Mouse (Mus musculus): Measurements from ENCODE around the gene Pfpl. TPM values are rescaled to one million over a fixed set of nuclear protein-coding genes. Genes with fewer than 3 reads are reported as not detected.

Pfpl gene
- polyA plus RNA-seq, 1 experiment from 2014 or later: not detected

DNA sequence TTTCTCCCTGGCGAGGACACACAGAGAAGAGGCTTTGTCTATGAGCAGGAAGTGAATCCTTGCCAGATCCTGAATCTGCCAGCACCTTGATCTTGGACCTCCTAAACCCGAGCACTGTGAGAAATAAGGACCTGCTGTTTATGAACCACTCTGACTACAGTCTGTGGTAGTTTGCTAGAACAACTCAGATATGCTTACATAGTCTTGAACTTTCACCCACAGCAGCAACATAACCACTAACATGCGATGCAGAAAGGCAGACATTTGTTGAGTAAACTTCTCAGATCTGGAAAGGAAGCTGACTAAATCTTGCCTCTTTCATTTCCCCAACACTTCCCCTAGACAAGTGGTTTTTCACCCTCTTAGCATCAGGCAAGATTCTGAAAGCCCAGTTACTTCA, 44.2 kb downstream of the Pfpl start:
- Histone ChIP-seq H3K9me3 (replicated peaks; ENCODE audit: control insufficient read depth, low read length) (no peaks in the 10 kb centered on the region), H3K4me1 (ENCODE audit: control insufficient read depth, insufficient read depth, low read length) (no peaks in the 10 kb centered on the region), H3K27ac (ENCODE audit: low read depth, low read length) (no peak overlapping the region), H3K27me3 (ENCODE audit: control insufficient read depth, insufficient read depth, low read length) (no peaks in the 10 kb centered on the region), H3K9ac (ENCODE audit: low read depth, low read length) (no peak overlapping the region), H3K4me3 (ENCODE audit: low read depth, low read length) (no peak overlapping the region), H3K36me3 (ENCODE audit: control insufficient read depth, insufficient read depth, low read length) (no peaks in the 10 kb centered on the region), H3K4me2 (no peak overlapping the region)
- ATAC-seq (replicated peaks; ENCODE audit: insufficient number of reproducible peaks, low FRiP score, low TSS enrichment): no peak
- WGBS (ENCODE audit: insufficient replicate concordance): 68% methylated on average over 3 of the region's 3 CpGs

GRCm38 (mm10) chr19:12472381-12472976, 44.8 kb downstream of the Pfpl start:
- H3K9me3 ChIP-seq (replicated peaks; ENCODE audit: control insufficient read depth, low read length): no peaks in the 10 kb centered on the region
- H3K9ac ChIP-seq (ENCODE audit: low read depth, low read length): no peak overlapping the region
- H3K4me3 ChIP-seq (ENCODE audit: low read depth, low read length): no peak overlapping the region
- no peaks in the 10 kb centered on the region for H3K27me3 ChIP-seq (ENCODE audit: control insufficient read depth, insufficient read depth, low read length)
- H3K4me2 ChIP-seq: no peak overlapping the region
- no peak for ATAC-seq (replicated peaks; ENCODE audit: insufficient number of reproducible peaks, low FRiP score, low TSS enrichment)
- H3K36me3 ChIP-seq (ENCODE audit: control insufficient read depth, insufficient read depth, low read length): no peaks in the 10 kb centered on the region
- no peaks in the 10 kb centered on the region for H3K4me1 ChIP-seq (ENCODE audit: control insufficient read depth, insufficient read depth, low read length)
- no peak overlapping the region for H3K27ac ChIP-seq (ENCODE audit: low read depth, low read length)
- WGBS (ENCODE audit: insufficient replicate concordance): 68% methylated on average over 5 of the region's 5 CpGs

GRCm38 (mm10) chr19:12473201-12473641, 45.5 kb downstream of the Pfpl start:
- H3K4me1 ChIP-seq (ENCODE audit: control insufficient read depth, insufficient read depth, low read length): no peaks in the 10 kb centered on the region
- no peak for ATAC-seq (replicated peaks; ENCODE audit: insufficient number of reproducible peaks, low FRiP score, low TSS enrichment)
- H3K4me2 ChIP-seq: no peak overlapping the region
- H3K27me3 ChIP-seq (ENCODE audit: control insufficient read depth, insufficient read depth, low read length): no peaks in the 10 kb centered on the region
- H3K27ac ChIP-seq (ENCODE audit: low read depth, low read length): no peak overlapping the region
- H3K9me3 ChIP-seq (replicated peaks; ENCODE audit: control insufficient read depth, low read length): no peaks in the 10 kb centered on the region
- H3K9ac ChIP-seq (ENCODE audit: low read depth, low read length): no peak overlapping the region
- 65% methylated on average over 4 of the region's 4 CpGs for WGBS (ENCODE audit: insufficient replicate concordance)
- H3K4me3 ChIP-seq (ENCODE audit: low read depth, low read length): no peak overlapping the region
- no peaks in the 10 kb centered on the region for H3K36me3 ChIP-seq (ENCODE audit: control insufficient read depth, insufficient read depth, low read length)

DNA sequence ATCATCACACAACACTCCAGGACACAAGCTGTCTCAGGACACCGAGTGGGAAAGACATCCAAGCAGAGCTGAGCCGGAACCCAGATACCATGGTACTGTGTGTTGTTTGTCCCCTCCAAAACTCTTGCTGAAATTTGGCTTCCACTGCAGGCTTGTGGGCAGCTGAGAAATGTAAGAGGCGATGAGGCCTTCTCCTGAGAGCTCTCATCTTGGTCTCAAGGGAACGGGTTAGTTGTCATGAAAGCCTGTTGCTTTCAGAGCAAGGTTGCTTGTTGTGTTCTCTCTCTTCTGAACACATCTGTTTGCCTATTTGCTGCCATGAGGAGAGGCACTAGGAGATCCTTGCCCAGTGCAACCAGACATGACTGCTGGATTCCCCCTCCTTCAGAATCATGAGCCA, 46.2 kb downstream of the Pfpl start:
- Histone ChIP-seq H3K4me1 (ENCODE audit: control insufficient read depth, insufficient read depth, low read length) (no peaks in the 10 kb centered on the region), H3K9ac (ENCODE audit: low read depth, low read length) (no peak overlapping the region), H3K27ac (ENCODE audit: low read depth, low read length) (no peak overlapping the region), H3K9me3 (replicated peaks; ENCODE audit: control insufficient read depth, low read length) (no peaks in the 10 kb centered on the region), H3K27me3 (ENCODE audit: control insufficient read depth, insufficient read depth, low read length) (no peaks in the 10 kb centered on the region), H3K36me3 (ENCODE audit: control insufficient read depth, insufficient read depth, low read length) (no peaks in the 10 kb centered on the region), H3K4me3 (ENCODE audit: low read depth, low read length) (no peak overlapping the region), H3K4me2 (no peak overlapping the region)
- no peak for ATAC-seq (replicated peaks; ENCODE audit: insufficient number of reproducible peaks, low FRiP score, low TSS enrichment)
- WGBS (ENCODE audit: insufficient replicate concordance): 84% methylated on average over 4 of the region's 4 CpGs

- no peaks in the 10 kb centered on the region for H3K4me1 ChIP-seq (ENCODE audit: control insufficient read depth, insufficient read depth, low read length)
- H3K4me2 ChIP-seq: no peak overlapping the region
- ATAC-seq (replicated peaks; ENCODE audit: insufficient number of reproducible peaks, low FRiP score, low TSS enrichment): peak; percentile 71; the same call in 1 of the 2 replicates
- no peaks in the 10 kb centered on the region for H3K27me3 ChIP-seq (ENCODE audit: control insufficient read depth, insufficient read depth, low read length)
- 68% methylated on average over 15 of the region's 15 CpGs for WGBS (ENCODE audit: insufficient replicate concordance)
- H3K4me3 ChIP-seq (ENCODE audit: low read depth, low read length): no peak overlapping the region
- H3K27ac ChIP-seq (ENCODE audit: low read depth, low read length): no peak overlapping the region
- no peak overlapping the region for H3K9ac ChIP-seq (ENCODE audit: low read depth, low read length)
- H3K9me3 ChIP-seq (replicated peaks; ENCODE audit: control insufficient read depth, low read length): no peaks in the 10 kb centered on the region
- H3K36me3 ChIP-seq (ENCODE audit: control insufficient read depth, insufficient read depth, low read length): no peaks in the 10 kb centered on the region
These were observed 47.9 kb downstream of the Pfpl start for GRCm38 (mm10) chr19:12475380-12476250.

DNA sequence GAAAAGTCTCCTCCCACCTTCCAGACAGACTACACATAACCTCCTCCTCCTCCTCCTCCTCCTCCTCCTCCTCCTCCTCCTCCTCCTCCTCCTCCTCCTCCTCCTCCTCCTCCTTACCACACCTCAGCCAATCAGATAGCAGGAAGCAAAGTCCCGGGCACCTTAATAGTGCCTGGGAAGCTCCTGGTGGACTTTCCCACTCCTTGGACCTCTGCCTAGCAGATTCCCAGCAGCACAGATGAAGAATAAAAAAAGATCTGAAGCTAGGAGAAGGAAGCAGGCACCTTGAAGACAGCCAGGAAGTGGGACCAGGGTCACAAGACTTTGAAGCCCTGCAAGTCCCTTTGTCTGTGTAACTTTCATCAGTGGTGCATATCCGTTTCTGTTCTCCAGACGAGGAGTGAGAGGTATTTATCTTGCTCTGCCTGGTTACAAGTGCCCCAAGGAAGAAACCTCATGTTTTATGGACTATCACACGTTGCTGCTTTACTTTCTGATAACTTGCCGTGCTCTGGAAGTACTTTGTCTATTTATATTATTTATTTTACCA, 49.1 kb downstream of the Pfpl start:
- no peaks in the 10 kb centered on the region for H3K36me3 ChIP-seq (ENCODE audit: control insufficient read depth, insufficient read depth, low read length)
- 35% methylated on average over 5 of the region's 5 CpGs for WGBS (ENCODE audit: insufficient replicate concordance)
- H3K27me3 ChIP-seq (ENCODE audit: control insufficient read depth, insufficient read depth, low read length): no peaks in the 10 kb centered on the region
- no peak overlapping the region for H3K4me2 ChIP-seq
- no peak for ATAC-seq (replicated peaks; ENCODE audit: insufficient number of reproducible peaks, low FRiP score, low TSS enrichment)
- H3K4me3 ChIP-seq (ENCODE audit: low read depth, low read length): no peak overlapping the region
- no peaks in the 10 kb centered on the region for H3K4me1 ChIP-seq (ENCODE audit: control insufficient read depth, insufficient read depth, low read length)
- no peak overlapping the region for H3K9ac ChIP-seq (ENCODE audit: low read depth, low read length)
- no peak overlapping the region for H3K27ac ChIP-seq (ENCODE audit: low read depth, low read length)
- H3K9me3 ChIP-seq (replicated peaks; ENCODE audit: control insufficient read depth, low read length): no peaks in the 10 kb centered on the region

DNA sequence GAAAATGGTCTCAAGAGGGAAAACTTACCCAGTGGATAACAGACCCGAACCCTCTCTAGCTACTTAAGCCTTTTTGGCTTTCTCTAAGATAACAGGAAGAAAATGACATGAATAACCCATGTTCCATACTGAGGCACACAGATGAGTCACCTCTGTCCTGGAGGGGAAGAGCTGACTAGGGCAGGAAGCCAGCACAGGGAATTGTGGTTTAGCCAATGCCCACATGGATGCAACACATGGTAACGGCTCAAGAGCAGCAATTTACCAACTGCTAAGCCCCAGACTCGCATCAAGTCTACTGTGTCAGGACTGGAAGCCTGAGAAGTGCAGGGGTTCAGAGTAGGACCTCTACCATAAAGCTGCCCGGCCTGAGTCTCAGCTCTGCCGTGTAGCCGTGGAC, 50.7 kb downstream of the Pfpl start:
- Histone ChIP-seq H3K36me3 (ENCODE audit: control insufficient read depth, insufficient read depth, low read length) (no peaks in the 10 kb centered on the region), H3K4me2 (no peak overlapping the region), H3K9me3 (replicated peaks; ENCODE audit: control insufficient read depth, low read length) (no peaks in the 10 kb centered on the region), H3K9ac (ENCODE audit: low read depth, low read length) (no peak overlapping the region), H3K4me3 (ENCODE audit: low read depth, low read length) (no peak overlapping the region), H3K27ac (ENCODE audit: low read depth, low read length) (no peak overlapping the region), H3K4me1 (ENCODE audit: control insufficient read depth, insufficient read depth, low read length) (no peaks in the 10 kb centered on the region), H3K27me3 (ENCODE audit: control insufficient read depth, insufficient read depth, low read length) (no peaks in the 10 kb centered on the region)
- WGBS (ENCODE audit: insufficient replicate concordance): 81% methylated on average over 6 of the region's 6 CpGs
- no peak for ATAC-seq (replicated peaks; ENCODE audit: insufficient number of reproducible peaks, low FRiP score, low TSS enrichment)
